Mouse (Mus musculus) layer of hippocampus, adult 8-10 months (tissue): Measurements from ENCODE around the gene Spata21. TPM values are rescaled to one million over a fixed set of nuclear protein-coding genes. Genes with fewer than 3 reads are reported as not detected.

Experiments used
- DNase-seq, 2 experiments: peaks; one replicate each; pipeline ENCODE4 v3.0.0; 2022; ENCODE audit warnings: low spot score in 2 of 2
- total RNA-seq, 4 experiments: library from RNA; stranded (reverse); gene quantifications; 2 replicates each; pipeline ENCODE4 v1.2.4; 2022

The Spata21 gene
- total RNA-seq, 4 experiments from 2014 or later, result 0.20 to 0.23 TPM; not detected in 2

DNA sequence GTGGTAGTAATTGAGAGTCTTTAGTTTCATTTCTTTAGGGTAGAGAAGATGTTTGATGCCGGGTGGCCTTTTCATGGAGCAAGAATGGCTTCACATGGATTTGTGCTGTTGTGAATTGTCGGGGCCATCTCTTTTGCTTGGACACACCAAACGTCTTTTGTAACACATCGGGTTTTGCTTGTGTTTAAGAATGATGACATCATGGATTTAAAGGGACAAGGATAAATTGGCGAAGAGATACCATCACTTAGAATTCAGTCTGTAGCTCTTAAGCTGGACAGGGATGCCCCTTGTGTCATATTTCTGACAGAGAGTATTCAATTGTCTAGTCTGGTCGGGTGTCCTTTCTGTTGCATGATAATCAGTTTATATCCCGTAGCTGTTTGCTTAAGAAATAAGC, 61.0 kb downstream of the Spata21 start:
- no peak for DNase-seq

DNA sequence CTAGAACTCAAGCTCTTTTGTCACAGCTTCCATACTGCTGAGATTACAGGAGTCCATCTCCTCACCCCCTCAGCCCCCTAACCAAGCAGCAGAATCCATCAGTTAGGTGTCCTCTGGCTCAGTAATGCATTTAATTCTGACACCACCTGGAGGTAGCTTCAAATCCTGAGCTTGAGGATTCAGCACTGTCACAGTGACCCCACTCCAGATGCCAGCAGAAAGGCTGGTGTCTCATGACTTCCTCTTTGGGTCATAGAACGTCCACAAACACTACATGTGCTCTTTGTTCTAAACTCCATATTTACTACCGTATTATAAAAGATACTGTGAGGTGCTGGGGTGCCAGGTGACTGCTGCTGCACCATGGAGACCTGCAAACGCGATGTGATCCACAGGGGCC, 69.4 kb downstream of the Spata21 start:
- DNase-seq, result no peak

- DNase-seq, result no peak
Observed at GRCm38 (mm10) chr4:141158609-141159008, 70.5 kb downstream of the Spata21 start.

GRCm38 (mm10) chr4:141159093-141159492, 71.0 kb downstream of the Spata21 start:
- no peak for DNase-seq

- no peak for DNase-seq
Observed at GRCm38 (mm10) chr4:141159666-141160065, 71.5 kb downstream of the Spata21 start.

DNA sequence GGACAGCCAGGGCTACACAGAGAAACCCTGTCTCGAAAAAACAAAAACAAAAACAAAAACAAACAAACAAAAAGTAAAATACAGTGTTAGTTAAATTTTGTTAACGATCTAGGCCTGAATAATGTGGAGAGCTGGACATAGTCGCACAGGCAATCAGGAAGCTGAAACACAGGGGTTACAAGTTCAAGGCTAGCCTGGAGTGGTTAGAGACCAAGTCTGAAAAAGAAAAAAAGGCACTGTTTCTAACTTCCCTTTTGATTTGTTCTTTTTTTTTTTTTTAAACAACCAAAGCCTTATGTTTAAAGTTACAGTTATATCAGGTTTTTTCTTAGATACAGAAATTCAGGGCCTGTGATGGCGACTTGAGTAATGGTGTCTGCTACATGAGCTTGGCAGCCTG, 72.1 kb downstream of the Spata21 start:
- no peak for DNase-seq

GRCm38 (mm10) chr4:141161699-141162208, 73.6 kb downstream of the Spata21 start:
- DNase-seq, result no peak

Other genes starting within 250 kb of the Spata21 start
- gene Padi1, start 242.6 kb upstream of the Spata21 start, total RNA-seq, result under 1 TPM in 2 of 4 experiments, not detected in 2; 0.08 to 0.16 TPM
- gene Padi2, start 182.0 kb upstream of the Spata21 start, total RNA-seq, result 10 to 100 TPM; 25.4 to 44.6 (median 32.6) TPM
- gene Sdhb, start 127.1 kb upstream of the Spata21 start, total RNA-seq, result 100 to 1,000 TPM; 169 to 190 (median 176) TPM
- 100 to 1,000 TPM; 144 to 156 (median 150) TPM for gene Atp13a2, start 101.5 kb upstream of the Spata21 start, total RNA-seq
- gene Mfap2, start 77.9 kb upstream of the Spata21 start, total RNA-seq, result 1 to 10 TPM; 4.2 to 6.6 (median 5.5) TPM
- 10 to 100 TPM; 67.9 to 92.0 (median 76.6) TPM for gene Crocc, start 27.8 kb upstream of the Spata21 start, total RNA-seq
- gene Necap2, start 10.0 kb upstream of the Spata21 start, total RNA-seq, result 10 to 100 TPM; 41.4 to 55.0 (median 46.9) TPM
- 10 to 100 TPM; 50.3 to 75.0 (median 59.3) TPM for gene Szrd1, start 51.4 kb downstream of the Spata21 start, total RNA-seq
- 10 to 100 TPM; 22.3 to 24.1 (median 23.5) TPM for gene Fbxo42, start 59.6 kb downstream of the Spata21 start, total RNA-seq
- gene Rsg1, start 125.6 kb downstream of the Spata21 start, total RNA-seq, result 1 to 10 TPM; 2.8 to 5.2 (median 3.4) TPM
- gene Arhgef19, start 151.2 kb downstream of the Spata21 start, total RNA-seq, result 10 to 100 TPM; 17.8 to 23.3 (median 21.1) TPM
- 1 to 10 TPM; 1.3 to 2.7 (median 2.2) TPM for gene Epha2, start 212.9 kb downstream of the Spata21 start, total RNA-seq